Mouse (Mus musculus) kidney, adult 11 months (tissue): ENCODE data around the gene Crebl2.
A peak's percentile ranks its signal among the peaks of the same experiment; 100 is the strongest.

Experiments
- DNase-seq: peaks from one replicate; pipeline ENCODE4 v3.0.0; 2022

Crebl2 gene

GRCm38 (mm10) chr6:134877276-134877675 is 47.3 kb downstream of the Crebl2 start:
- DNase-seq, result no peak

DNA sequence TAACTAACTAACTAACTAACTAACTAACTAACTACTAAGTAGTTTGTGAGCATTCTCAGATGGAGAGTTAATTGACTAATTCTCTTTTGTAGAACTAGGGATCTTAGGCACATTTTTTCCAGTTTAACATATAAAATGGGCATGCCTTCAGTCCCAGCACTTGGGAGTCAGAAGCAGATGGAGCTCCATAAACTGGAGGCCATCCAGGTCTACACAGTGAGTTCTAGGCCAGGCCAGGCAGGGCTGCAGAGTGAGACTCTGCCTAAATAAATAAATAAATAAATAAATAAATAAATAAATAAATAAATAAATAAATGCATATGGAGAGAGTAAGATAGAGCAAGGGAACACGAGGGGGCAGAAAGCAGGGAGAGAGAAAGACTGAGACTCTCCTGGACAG is 47.9 kb downstream of the Crebl2 start:
- DNase-seq, result no peak

DNA sequence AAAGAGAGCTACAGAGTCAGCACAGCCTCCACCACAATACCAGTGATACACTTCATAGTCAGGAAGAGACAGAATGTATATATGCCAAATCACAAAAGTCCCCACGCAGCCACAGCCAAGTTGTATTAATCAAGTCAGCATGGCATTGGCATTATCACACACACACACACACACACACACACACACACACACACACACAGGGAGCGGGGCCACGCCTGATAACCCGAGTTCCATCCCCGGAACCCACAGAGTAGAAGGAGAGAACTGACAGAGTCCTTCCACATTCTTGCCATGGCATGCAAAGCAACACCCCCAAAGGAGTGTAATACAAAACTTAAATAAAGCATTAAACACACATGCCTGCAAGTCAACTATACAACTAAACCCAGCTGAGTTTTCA is 49.6 kb downstream of the Crebl2 start:
- no peak for DNase-seq

- no peak for DNase-seq
Measured at GRCm38 (mm10) chr6:134880046-134880445, 50.1 kb downstream of the Crebl2 start.

DNA sequence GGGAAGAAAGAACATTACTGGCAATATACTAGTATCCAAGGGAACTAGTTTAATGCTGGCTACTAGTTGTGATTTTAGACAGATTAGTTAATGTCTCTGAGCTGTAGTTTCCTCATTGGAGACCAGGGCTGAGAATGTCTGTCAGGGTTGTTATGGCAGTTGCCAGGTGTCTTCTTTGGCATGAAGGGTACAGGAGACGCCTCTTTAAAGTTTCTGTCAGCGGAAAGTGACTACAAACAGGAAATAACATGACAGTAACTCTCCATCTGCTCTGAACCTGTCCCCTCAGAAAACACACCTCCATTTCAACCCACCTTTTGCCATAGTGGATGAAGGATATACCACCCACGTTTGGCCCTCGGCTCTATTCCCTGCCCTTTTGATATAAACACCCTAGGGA is 53.7 kb downstream of the Crebl2 start:
- no peak for DNase-seq

DNA sequence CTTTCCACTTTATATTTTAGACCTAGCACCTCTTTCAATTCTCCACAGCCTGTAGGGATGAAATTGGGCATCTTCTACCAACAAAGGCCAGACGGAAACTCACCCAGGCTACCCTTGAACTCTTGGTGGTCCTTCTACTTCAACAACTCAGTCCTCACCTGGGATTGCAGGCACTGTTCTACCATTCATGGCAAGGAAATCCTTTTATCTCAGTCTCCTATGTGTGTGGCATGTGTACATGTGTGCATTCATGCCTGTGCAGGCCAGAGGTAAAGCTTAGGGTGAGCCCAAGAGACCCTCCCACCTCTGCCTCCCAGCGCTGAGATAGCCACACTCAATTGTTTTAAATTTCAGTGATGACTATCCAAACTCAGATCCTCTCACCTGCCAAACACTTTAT is 55.6 kb downstream of the Crebl2 start:
- DNase-seq, result no peak

GRCm38 (mm10) chr6:134886475-134886874 is 56.5 kb downstream of the Crebl2 start:
- DNase-seq, result no peak

DNA sequence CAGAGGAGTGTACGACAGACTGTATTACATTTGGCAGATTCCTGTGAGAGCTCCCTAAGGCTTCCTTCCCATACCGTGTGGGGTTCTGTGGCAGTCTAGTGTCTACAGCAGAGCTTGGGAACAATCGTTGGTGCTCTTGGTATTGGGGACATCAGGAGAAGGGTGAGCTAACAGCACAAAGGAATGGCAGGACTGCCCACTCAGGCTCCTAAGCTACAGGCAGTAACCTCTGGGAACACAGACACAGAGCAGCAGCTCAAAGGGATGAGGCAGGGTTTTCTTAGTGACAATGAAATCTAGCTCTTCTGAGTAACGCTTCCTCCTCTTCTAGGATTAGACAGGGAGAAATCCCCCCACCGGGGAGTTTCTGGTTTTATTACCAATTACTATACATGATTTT is 57.1 kb downstream of the Crebl2 start:
- DNase-seq, result no peak

- no peak for DNase-seq
Measured at GRCm38 (mm10) chr6:134887711-134888449, 57.9 kb downstream of the Crebl2 start.

DNA sequence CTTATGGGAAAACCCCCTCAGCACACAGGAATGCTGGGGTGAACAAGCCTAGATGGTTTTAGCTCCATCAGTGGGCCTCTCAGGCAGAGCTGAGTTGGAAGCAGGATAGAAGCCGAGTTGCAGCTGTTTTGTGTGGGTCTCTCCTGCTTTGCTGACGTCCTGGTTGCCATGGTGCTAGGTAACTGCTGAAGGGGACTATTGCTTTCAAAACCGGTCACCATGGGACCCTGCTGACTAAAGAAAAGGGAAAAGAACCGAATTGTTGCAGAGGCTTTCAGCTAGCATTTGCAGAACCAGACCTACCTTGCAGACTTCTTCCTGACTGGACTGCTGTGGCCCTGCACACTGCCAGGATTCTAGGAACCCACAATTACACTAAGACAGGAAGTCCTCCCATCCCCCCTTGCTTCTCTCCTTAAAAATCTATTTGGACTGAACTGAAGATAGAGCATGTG is 58.6 kb downstream of the Crebl2 start:
- no peak for DNase-seq

- DNase-seq, result no peak
Measured at GRCm38 (mm10) chr6:134889763-134890162, 59.8 kb downstream of the Crebl2 start.

GRCm38 (mm10) chr6:134890436-134890835 is 60.5 kb downstream of the Crebl2 start:
- no peak for DNase-seq

GRCm38 (mm10) chr6:134896570-134897436 is 66.8 kb downstream of the Crebl2 start:
- DNase-seq, result no peak

DNA sequence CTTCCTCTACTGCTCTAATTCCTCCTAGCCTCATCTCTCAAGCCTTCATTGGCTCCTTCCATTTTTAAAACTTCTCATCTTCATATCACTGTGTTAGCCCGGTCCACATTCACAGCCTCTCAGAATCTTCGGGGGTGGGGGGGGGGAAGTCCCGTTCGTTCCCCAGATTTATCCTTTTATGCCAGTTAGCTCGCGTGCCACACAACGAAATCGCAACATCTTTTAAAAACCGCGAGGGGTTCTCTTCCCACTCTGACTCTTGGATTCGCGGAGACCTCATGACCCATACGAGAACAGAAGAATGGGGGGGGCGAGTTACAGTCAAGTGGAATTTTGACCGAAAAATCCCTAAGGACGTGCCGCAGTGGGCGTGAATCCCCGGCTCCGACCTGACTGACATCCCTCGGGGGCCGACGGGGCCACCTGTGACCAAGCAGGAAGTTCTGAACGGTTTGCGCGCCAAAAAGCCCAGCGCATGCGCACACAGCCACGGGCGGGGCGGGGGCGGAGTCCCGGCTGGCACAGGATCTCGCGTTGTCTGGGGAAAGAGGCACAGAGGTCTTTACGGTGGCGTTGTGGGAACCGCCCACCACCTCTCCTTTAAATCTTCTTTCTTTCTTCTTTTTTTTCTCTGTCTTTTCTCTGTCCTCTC is 67.6 kb downstream of the Crebl2 start:
- peak; percentile 96 for DNase-seq

- DNase-seq, result peak; percentile 90
Measured at GRCm38 (mm10) chr6:134898095-134898965, 68.4 kb downstream of the Crebl2 start, which contains the start of gene Gpr19. Gpr19 (minus strand) TSS chr6:134898578.

DNA sequence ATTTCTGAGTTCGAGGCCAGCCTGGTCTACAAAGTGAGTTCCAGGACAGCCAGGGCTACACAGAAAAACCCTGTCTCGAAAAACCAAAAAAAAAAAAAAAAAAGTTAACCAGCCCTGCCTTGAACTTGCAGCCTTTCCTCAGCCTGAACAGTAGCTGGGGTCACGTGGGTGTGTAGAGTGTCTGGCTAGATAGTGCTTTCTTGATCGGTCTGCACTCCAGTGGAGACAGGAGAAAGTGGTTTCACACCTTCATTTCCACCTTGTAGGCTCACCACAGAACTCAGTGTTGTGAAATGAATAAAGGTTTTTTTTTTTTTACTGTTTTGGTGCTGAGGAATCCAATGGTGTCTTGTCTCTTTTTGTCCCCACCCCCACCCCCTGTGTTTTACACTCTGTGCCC is 73.4 kb downstream of the Crebl2 start:
- DNase-seq, result no peak

DNA sequence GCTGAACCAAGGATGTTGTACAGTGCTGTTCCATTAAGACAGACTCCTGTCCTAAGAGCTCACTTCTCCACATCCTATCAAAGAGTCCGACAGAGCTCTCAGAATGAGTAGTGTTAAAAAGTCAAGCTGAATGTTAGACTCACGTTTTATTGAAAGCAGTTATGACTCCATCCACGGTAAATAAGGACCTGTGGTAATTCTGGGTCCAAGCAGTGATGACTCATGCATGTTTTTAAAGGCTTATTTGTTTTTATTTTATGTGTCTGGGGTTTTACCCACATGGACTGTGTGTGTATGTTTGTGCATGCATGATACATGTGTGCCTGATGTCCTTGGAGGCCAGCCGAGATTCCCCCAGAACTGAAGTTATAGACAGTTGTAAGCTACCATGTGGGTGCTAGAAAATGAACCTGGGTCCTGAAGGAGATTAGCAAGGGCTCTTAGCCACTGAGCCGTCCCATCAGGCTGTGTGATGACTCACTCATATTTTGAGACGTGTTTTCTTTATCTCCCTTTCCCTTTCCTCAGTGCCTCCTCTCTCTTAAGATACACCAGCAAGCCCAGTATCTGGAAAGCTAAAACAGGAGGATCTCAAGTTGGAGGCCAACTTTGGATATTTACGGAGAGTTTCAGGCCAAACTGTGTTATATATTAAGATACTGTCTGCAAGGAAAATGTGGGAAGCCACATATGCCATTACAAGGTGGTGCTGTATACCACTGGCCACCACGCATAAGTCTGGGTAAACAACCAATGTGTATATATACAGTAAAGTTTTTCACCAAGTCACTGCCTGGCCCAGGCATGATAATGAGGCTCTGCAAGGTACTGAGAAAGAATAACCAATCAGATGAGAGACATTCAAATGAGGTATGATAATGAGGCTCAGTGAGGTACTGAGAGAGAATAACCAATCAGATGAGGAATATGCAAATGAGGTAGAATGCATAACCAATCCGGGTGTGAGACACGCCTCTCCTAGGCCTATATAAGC is 74.2 kb downstream of the Crebl2 start:
- DNase-seq, result no peak

- DNase-seq, result no peak
Measured at GRCm38 (mm10) chr6:134905811-134906210, 75.9 kb downstream of the Crebl2 start.
